Mouse (Mus musculus) liver, embryonic 16.5 days (tissue): Measurements from ENCODE around the gene Usp28. TPM values are rescaled to one million over a fixed set of nuclear protein-coding genes. Genes with fewer than 3 reads are reported as not detected.
"Not testable (repeated sequence)": the region's sequence is repeated elsewhere in the genome, so short reads cannot be mapped to it uniquely, and the experiment has no call there.

Experiments used
- ATAC-seq: fragments of 200-750 bp; cut with Nextera tagmentation; 2 replicates; pipeline ENCODE4 v1.8.0; 2017; ENCODE audit warnings: low read depth, mild to moderate bottlenecking, moderate number of reproducible peaks, moderate library complexity
- H3K27ac ChIP-seq: fragments of 300-500 bp; sonication (generic); 2 replicates; pipeline ENCODE4 v1.5.1; 2014; ENCODE audit warnings: mild to moderate bottlenecking, low read length
- H3K27me3 ChIP-seq: fragments of 300-500 bp; sonication (generic); 2 replicates; pipeline ENCODE4 v1.6.1; 2014; ENCODE audit warnings: low read depth, low read length, mixed read lengths; ENCODE audit not compliant: control insufficient read depth, insufficient read depth
- H3K36me3 ChIP-seq: fragments of 300-500 bp; sonication (generic); 2 replicates; pipeline ENCODE4 v1.6.1; 2014; ENCODE audit warnings: mild to moderate bottlenecking; ENCODE audit not compliant: control insufficient read depth, insufficient read depth
- H3K4me1 ChIP-seq: fragments of 300-500 bp; sonication (generic); 2 replicates; pipeline ENCODE4 v1.6.1; 2014; ENCODE audit warnings: low read depth, low read length, mixed read lengths; ENCODE audit not compliant: control insufficient read depth
- H3K4me2 ChIP-seq: fragments of 300-500 bp; sonication (generic); 2 replicates; pipeline ENCODE4 v1.6.1; 2014; ENCODE audit warnings: low read depth, low read length, mixed read lengths
- H3K4me3 ChIP-seq: fragments of 300-500 bp; sonication (generic); 2 replicates; pipeline ENCODE4 v1.5.1; 2014; ENCODE audit warnings: low read depth, mild to moderate bottlenecking, low read length
- H3K9ac ChIP-seq: fragments of 300-500 bp; sonication (generic); 2 replicates; pipeline ENCODE4 v1.6.1; 2014; ENCODE audit warnings: low read depth, low read length
- H3K9me3 ChIP-seq: fragments of 300-500 bp; sonication (generic); replicated peaks from 2 replicates; pipeline ENCODE4 v1.6.1; 2016; ENCODE audit warnings: low read length; ENCODE audit not compliant: control insufficient read depth
- WGBS: fragments of 180-500 bp; shearing (Covaris S2); extraction: QIAGEN DNeasy Blood & Tissue Kit; methylation state at CpG from one replicate; pipeline ENCODE4 v1.1.7; 2014; ENCODE audit not compliant: insufficient replicate concordance; 5-methylcytosine and 5-hydroxymethylcytosine counted together
- polyA plus RNA-seq: library from polyadenylated mRNA; unstranded; fragments of >200 nt; fragmentation: Nextera tagmentation; extraction: Ambion mirVana; gene quantifications from 2 replicates; pipeline ENCODE4 v1.2.1, GENCODE M21; 2015

Gene Usp28
- polyA plus RNA-seq, 1 experiment from 2014 or later: 6.3 TPM

DNA sequence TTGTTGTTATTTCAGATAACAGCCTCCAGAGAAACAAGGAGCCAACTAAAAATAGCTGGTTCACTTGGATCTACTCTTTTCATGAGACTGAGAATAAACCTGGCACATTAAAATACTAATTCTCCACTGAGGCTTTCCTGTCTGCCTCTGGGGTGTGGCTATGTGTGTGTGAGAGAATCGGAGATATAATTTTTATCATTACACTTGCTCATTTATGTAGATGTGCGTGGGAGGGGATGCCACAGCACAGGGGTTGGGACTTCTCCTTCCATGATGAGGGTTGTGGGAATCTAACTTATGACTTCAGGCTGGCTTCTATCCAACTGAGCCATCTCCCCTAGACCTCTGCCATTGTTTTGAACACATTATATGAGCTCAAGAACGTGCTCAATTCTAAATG, 4.4 kb upstream of the Usp28 start:
- 37% methylated on average over 3 of the region's 3 CpGs for WGBS
- Histone ChIP-seq H3K9me3 (no peaks in the 10 kb centered on the region), H3K9ac (no peak overlapping the region), H3K4me3 (no peak overlapping the region), H3K4me1 (peaks cover 15% of the 10 kb centered on the region), H3K27me3 (no peaks in the 10 kb centered on the region), H3K27ac (no peak overlapping the region), H3K4me2 (no peak overlapping the region), H3K36me3 (no peaks in the 10 kb centered on the region)
- ATAC-seq: no peak

DNA sequence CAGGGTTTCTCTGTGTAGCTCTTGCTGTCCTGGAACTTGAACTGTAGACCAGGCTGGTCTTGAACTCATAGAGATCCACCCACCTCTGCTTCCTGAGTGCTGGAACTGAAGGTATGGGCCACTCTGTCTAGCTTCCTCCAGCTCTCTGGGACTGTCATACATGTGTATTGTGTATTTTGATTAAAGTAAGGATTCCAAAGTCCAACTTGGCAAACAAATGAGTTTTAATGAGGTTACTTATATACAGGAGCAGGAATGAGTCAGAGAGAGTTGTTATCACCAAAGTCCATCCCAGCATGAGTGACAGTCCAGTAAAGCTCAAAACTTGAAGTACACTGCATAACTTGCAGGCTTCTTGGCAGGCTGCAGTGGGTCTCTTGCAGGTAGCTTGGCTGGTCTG, 3.3 kb upstream of the Usp28 start:
- Histone ChIP-seq H3K4me3 (no peak overlapping the region), H3K9me3 (no peaks in the 10 kb centered on the region), H3K27ac (no peak overlapping the region), H3K4me1 (peaks cover 20% of the 10 kb centered on the region), H3K4me2 (no peak overlapping the region), H3K27me3 (no peaks in the 10 kb centered on the region), H3K9ac (no peak overlapping the region), H3K36me3 (no peaks in the 10 kb centered on the region)
- ATAC-seq: no peak

DNA sequence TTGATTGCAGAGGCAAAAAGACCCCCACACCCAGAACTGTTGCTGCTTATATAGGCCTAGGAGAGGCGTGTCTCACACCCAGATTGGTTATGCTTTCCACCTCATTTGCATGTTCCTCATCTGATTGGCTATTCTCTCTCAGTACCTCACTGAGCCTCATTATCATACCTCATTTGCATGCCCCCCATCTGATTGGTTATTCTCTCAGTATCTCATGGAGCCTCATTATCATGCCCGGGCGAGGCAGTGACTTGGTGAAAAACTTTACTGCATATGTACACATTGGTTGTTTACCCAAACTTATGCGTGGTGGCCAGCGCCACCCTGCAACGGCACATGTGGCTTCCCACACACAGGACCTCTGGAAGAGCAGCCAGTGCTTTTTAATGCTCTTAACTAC, 1.4 kb upstream of the Usp28 start:
- H3K4me3 ChIP-seq, H3K9ac ChIP-seq, H3K9me3 ChIP-seq, H3K27me3 ChIP-seq, H3K36me3 ChIP-seq, ATAC-seq: not testable (repeated sequence)
- Histone ChIP-seq H3K4me1 (peaks cover 28% of the 10 kb centered on the region), H3K4me2 (peak overlapping the region; percentile 99; the same call in 1 of the 2 replicates), H3K27ac (peak overlapping the region; percentile 82; the same call in 1 of the 2 replicates)
- WGBS: 82% methylated on average over 6 of the region's 6 CpGs

DNA sequence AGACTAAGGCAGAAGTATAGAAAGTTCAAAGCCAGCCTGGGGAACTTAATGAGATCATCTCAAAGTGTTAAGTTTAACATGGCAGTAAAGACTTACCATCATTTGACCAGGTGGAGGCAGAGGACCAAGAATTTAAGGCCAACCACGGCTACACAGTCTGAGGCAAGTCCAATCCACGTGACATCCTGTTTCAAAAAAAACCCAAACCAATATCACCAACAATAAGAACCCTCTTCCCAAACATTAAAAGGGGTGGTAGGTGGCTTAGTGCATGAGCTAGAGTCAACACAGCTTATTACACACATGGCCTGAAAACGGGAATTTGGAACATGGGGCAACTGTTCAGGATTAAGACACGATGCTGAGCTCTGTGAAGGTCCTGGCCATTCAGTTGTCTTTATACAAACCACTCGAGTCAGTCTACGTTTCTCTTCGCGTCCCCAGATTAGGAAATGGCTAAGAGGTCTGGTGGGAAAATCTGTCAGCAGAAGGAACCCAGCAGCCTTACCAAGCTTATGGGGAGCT, 793 bp upstream of the Usp28 start:
- Histone ChIP-seq H3K27me3 (no peaks in the 10 kb centered on the region), H3K36me3 (no peaks in the 10 kb centered on the region), H3K27ac (peak overlapping the region; percentile 82), H3K9ac (peak overlapping the region; percentile 60), H3K4me1 (peaks cover 28% of the 10 kb centered on the region), H3K4me2 (peak overlapping the region; percentile 99), H3K4me3 (peak overlapping the region; percentile 82), H3K9me3 (no peaks in the 10 kb centered on the region)
- ATAC-seq: no peak; the same call in 1 of the 2 replicates
- WGBS: 15% methylated on average over 8 of the region's 8 CpGs

DNA sequence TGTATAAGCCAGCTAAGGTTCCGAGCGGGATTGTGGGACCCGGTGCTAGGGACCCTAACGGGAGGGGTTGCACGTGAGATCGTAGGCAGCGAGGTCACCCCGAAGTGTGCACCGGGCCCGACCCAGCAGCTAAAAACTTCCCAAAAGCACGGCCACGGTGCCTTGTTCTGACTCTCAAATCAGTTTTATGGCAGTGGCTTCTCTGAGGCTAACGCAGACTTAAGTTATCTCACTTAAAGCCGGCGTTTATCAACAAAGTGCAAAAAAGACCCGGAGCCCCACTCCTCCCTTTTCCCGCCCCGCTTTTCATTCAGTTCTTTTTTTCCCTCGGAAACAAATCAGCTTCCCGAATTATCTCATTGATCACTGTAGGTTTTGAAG, 523 bp downstream of the Usp28 start:
- Histone ChIP-seq H3K9me3 (no peaks in the 10 kb centered on the region), H3K27ac (peak overlapping the region; percentile 63), H3K9ac (peak overlapping the region; percentile 82), H3K4me1 (peaks cover 25% of the 10 kb centered on the region), H3K4me3 (peak overlapping the region; percentile 82), H3K27me3 (no peaks in the 10 kb centered on the region), H3K4me2 (peak overlapping the region; percentile 99), H3K36me3 (no peaks in the 10 kb centered on the region)
- 0% methylated on average over 20 of the region's 20 CpGs for WGBS
- ATAC-seq: no peak

DNA sequence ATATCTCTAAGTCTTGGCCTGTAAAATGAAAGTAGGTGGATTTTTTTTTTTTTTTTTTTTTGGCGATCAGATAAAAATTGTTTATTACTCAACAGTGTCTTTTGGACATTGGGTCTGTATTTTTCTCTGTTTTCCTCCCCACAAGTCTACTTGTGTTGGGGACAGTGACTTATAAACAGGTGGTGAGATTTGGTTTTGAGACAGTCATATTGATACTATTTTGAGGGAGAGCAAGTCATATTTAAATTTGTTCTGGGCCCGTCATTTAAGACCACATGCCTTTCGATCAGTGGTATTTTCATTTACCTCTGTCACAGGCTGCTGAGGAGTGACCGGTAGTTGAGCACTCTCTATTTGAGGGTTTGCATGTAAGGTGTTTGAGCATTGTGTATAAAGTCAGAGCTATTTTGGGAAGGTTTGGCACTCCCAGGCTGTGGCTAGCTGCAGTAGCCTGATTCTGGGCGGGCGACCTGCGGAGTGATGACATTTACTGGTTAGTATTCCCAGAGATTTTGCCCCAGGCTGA, 1.5 kb downstream of the Usp28 start:
- Histone ChIP-seq H3K4me1 (peaks cover 25% of the 10 kb centered on the region), H3K9ac (no peak overlapping the region), H3K4me3 (no peak overlapping the region), H3K4me2 (no peak overlapping the region), H3K9me3 (no peaks in the 10 kb centered on the region), H3K27ac (no peak overlapping the region), H3K27me3 (no peaks in the 10 kb centered on the region), H3K36me3 (no peaks in the 10 kb centered on the region)
- 33% methylated on average over 7 of the region's 7 CpGs for WGBS
- ATAC-seq: no peak

DNA sequence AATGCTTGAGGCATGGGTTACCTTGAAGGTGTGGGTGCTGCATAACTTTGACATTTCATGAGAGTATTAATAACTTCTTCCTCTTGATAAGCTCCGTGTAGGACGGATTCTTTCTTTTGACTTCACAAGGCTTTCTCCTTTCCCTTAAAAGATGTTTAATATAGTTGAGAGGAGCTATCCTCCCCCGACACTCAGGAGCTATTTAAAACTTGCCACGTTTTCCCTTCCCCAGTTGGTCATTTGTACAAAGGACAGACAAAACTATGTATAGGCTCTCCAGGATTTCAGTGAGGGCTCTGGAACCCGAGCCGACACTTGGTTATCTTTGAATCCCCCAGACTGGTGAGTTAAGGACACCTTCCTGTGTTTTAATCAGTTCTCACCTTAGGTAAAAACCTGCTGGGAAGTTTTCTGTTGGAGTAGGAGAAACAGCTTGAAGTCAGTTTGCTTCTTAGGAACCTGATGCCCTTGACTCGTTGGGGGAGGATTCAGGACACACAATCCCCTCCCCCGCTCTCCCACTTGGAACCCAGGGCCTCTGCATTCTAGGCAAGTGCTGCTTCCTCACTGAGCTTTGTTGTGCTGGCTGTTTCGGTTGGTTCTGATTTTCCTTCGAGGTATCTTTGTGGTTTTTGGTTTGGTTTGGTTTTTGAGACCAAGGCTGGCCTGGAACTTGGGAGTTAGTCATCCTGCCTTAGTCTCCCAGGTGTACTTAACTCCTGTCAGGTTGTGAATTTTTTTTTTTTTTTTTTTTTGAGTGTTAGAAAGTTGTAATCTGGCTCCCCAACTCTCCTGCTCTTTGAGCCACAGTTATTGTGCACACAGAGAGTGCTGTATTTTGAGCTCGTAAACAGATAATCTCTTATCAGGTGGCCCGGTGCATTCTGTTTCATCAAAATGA, 2.3 kb downstream of the Usp28 start:
- Histone ChIP-seq H3K4me1 (peaks cover 25% of the 10 kb centered on the region), H3K27me3 (no peaks in the 10 kb centered on the region), H3K9me3 (no peaks in the 10 kb centered on the region), H3K4me2 (no peak overlapping the region), H3K9ac (no peak overlapping the region), H3K27ac (no peak overlapping the region), H3K36me3 (no peaks in the 10 kb centered on the region), H3K4me3 (no peak overlapping the region)
- 30% methylated on average over 12 of the region's 12 CpGs for WGBS
- no peak for ATAC-seq

DNA sequence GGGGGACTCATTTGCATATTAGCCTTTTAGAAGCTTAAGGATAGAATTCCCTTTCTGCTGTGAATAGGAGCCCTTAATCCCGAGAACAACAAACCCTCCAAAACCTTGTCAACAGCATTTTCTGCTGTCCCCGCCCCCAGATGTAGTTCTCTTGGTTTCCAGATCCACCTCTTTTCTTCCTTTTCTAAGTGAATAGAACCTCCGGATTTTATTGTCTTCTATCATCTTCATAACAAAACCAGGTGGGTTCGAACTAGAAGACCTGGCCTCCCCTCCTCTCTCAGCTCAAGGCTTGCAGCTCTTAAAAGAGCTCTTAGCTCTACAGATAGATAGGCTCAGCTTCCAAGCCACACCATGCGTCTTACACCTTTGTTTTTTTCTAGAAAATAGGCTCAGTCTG, 6.5 kb downstream of the Usp28 start:
- Histone ChIP-seq H3K36me3 (no peaks in the 10 kb centered on the region), H3K9me3 (no peaks in the 10 kb centered on the region), H3K27ac (no peak overlapping the region), H3K9ac (no peak overlapping the region), H3K27me3 (no peaks in the 10 kb centered on the region), H3K4me3 (no peak overlapping the region), H3K4me1 (peaks cover 10% of the 10 kb centered on the region), H3K4me2 (no peak overlapping the region)
- ATAC-seq: no peak
- 60% methylated on average over 5 of the region's 5 CpGs for WGBS

DNA sequence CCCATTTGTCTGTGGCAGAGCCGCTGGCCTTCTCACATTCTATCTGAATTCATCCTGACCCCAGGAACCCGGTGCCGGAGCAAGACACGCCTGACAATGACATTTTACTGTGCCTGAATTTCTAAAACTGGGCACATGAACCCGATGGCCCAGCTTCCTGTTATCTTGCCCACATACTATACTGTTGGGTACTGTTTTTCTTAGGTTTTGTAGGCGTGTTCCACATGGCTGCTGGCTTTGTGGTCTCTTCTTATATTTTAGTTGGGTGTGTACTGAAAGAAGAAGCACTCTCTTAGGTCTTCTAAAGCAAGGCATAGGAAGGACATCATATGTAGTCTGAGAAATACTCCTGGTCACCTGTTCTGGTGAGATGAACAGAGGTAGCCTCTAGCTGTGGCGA, 9.6 kb downstream of the Usp28 start:
- Histone ChIP-seq H3K4me3 (no peak overlapping the region), H3K27ac (no peak overlapping the region), H3K36me3 (no peaks in the 10 kb centered on the region), H3K9ac (no peak overlapping the region), H3K27me3 (no peaks in the 10 kb centered on the region), H3K9me3 (no peaks in the 10 kb centered on the region), H3K4me2 (no peak overlapping the region), H3K4me1 (no peaks in the 10 kb centered on the region)
- ATAC-seq: no peak
- WGBS: 63% methylated on average over 7 of the region's 7 CpGs
